Mouse (Mus musculus) limb, embryonic 11.5 days (tissue): ENCODE results near the gene Blvra. TPM values are rescaled to one million over a fixed set of nuclear protein-coding genes. Genes with fewer than 3 reads are reported as not detected.

Source experiments
- ATAC-seq: fragments of 200-750 bp; cut with Nextera tagmentation; 2 replicates; pipeline ENCODE4 v1.8.0; 2017; ENCODE audit warnings: low read depth; ENCODE audit not compliant: insufficient number of reproducible peaks, low FRiP score, low TSS enrichment
- DNase-seq: peaks from one replicate; pipeline ENCODE4 v3.0.0-alpha.2; 2015; ENCODE audit warnings: low spot score
- H3K27ac ChIP-seq: fragments of 300-500 bp; sonication (generic); replicated peaks from 2 replicates; pipeline ENCODE4 v1.5.1; 2014; ENCODE audit warnings: low read depth, mild to moderate bottlenecking, low read length
- H3K27me3 ChIP-seq: fragments of 300-500 bp; sonication (generic); 2 replicates; pipeline ENCODE4 v1.6.1; 2014; ENCODE audit warnings: mild to moderate bottlenecking, low read length, mixed read lengths; ENCODE audit not compliant: control insufficient read depth, insufficient read depth
- H3K36me3 ChIP-seq: fragments of 300-500 bp; sonication (generic); 2 replicates; pipeline ENCODE4 v1.6.1; 2014; ENCODE audit warnings: mild to moderate bottlenecking, low read length, moderate library complexity, mixed read lengths; ENCODE audit not compliant: control insufficient read depth, insufficient read depth
- H3K4me1 ChIP-seq: fragments of 300-500 bp; sonication (generic); 2 replicates; pipeline ENCODE4 v1.6.1; 2014; ENCODE audit warnings: low read length, mixed read lengths; ENCODE audit not compliant: control insufficient read depth, insufficient read depth
- H3K4me2 ChIP-seq: fragments of 300-500 bp; sonication (generic); 2 replicates; pipeline ENCODE4 v1.6.1; 2014; ENCODE audit warnings: low read depth, mild to moderate bottlenecking, moderate library complexity; ENCODE audit not compliant: severe bottlenecking
- H3K4me3 ChIP-seq: fragments of 300-500 bp; sonication (generic); 2 replicates; pipeline ENCODE4 v1.5.1; 2014; ENCODE audit warnings: low read depth, low read length
- H3K9ac ChIP-seq: fragments of 300-500 bp; sonication (generic); 2 replicates; pipeline ENCODE4 v1.6.1; 2014; ENCODE audit warnings: mild to moderate bottlenecking, low read length
- H3K9me3 ChIP-seq: fragments of 300-500 bp; sonication (generic); 2 replicates; pipeline ENCODE4 v1.6.1; 2016; ENCODE audit warnings: low read length; ENCODE audit not compliant: control insufficient read depth
- WGBS: fragments of 180-500 bp; shearing (Covaris S2); extraction: QIAGEN DNeasy Blood & Tissue Kit; methylation state at CpG from one replicate; pipeline ENCODE4 v1.1.7; 2014; 5-methylcytosine and 5-hydroxymethylcytosine counted together
- polyA plus RNA-seq: library from polyadenylated mRNA; unstranded; fragments of >200 nt; fragmentation: Nextera tagmentation; extraction: Ambion mirVana; gene quantifications from 2 replicates; pipeline ENCODE4 v1.2.1, GENCODE M21; 2014

Blvra gene
- polyA plus RNA-seq, 1 experiment from 2014 or later = 33.6 TPM

GRCm38 (mm10) chr2:127139094-127139493 lies 68.6 kb downstream of the Blvra start:
- Histone ChIP-seq H3K9me3 (no peaks in the 10 kb centered on the region), H3K4me3 (no peak overlapping the region), H3K9ac (no peak overlapping the region), H3K27ac (no peak overlapping the region), H3K36me3 (peaks cover 6% of the 10 kb centered on the region; the same call in 1 of the 2 replicates), H3K27me3 (no peaks in the 10 kb centered on the region), H3K4me1 (peaks cover 5% of the 10 kb centered on the region), H3K4me2 (no peak overlapping the region)
- ATAC-seq (no peak), DNase-seq (no peak)
- 95% methylated on average over 8 of the region's 8 CpGs for WGBS

DNA sequence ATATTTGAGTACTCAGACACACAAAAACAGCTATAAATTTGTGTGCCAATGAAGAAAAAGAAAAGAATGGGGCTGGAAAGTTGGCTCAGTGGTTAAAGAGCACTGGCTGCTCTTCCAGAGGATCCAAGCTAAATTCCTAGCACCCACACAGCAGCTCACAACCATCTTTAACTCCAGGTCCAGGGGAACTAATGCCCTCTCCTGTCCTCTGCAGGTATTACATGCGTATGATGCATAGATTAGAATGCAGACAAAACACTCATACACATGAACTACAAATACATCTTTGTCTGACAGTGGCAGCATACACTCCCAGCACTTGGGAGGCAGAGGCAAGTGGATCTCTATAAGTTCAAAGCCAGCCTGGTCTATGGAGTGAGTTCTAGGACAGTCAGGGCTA lies 69.1 kb downstream of the Blvra start:
- ATAC-seq (no peak), DNase-seq (no peak)
- Histone ChIP-seq H3K4me1 (peaks cover 5% of the 10 kb centered on the region), H3K4me2 (no peak overlapping the region), H3K27ac (no peak overlapping the region), H3K9ac (no peak overlapping the region), H3K4me3 (no peak overlapping the region), H3K9me3 (no peaks in the 10 kb centered on the region), H3K27me3 (no peaks in the 10 kb centered on the region), H3K36me3 (peaks cover 6% of the 10 kb centered on the region; the same call in 1 of the 2 replicates)
- WGBS = 100% methylated on average over 1 of the region's 1 CpGs

- H3K36me3 ChIP-seq = peaks cover 6% of the 10 kb centered on the region; the same call in 1 of the 2 replicates
- WGBS = 93% methylated on average over 7 of the region's 7 CpGs
- no peak overlapping the region for H3K4me2 ChIP-seq
- H3K9ac ChIP-seq = no peak overlapping the region
- peaks cover 5% of the 10 kb centered on the region for H3K4me1 ChIP-seq
- no peaks in the 10 kb centered on the region for H3K9me3 ChIP-seq
- H3K4me3 ChIP-seq = no peak overlapping the region
- H3K27me3 ChIP-seq = no peaks in the 10 kb centered on the region
- H3K27ac ChIP-seq = no peak overlapping the region
- DNase-seq = no peak
- ATAC-seq = no peak
Measured at GRCm38 (mm10) chr2:127140011-127140410, 69.5 kb downstream of the Blvra start.

GRCm38 (mm10) chr2:127142031-127142430 lies 71.6 kb downstream of the Blvra start:
- DNase-seq = no peak
- H3K27ac ChIP-seq = no peak overlapping the region
- peak overlapping the region; percentile 56; the same call in 1 of the 2 replicates for H3K4me2 ChIP-seq
- no peaks in the 10 kb centered on the region for H3K27me3 ChIP-seq
- no peak for ATAC-seq
- peaks cover 5% of the 10 kb centered on the region for H3K4me1 ChIP-seq
- peaks cover 6% of the 10 kb centered on the region; the same call in 1 of the 2 replicates for H3K36me3 ChIP-seq
- 84% methylated on average over 10 of the region's 10 CpGs for WGBS
- H3K9ac ChIP-seq = no peak overlapping the region
- no peaks in the 10 kb centered on the region for H3K9me3 ChIP-seq
- no peak overlapping the region for H3K4me3 ChIP-seq

DNA sequence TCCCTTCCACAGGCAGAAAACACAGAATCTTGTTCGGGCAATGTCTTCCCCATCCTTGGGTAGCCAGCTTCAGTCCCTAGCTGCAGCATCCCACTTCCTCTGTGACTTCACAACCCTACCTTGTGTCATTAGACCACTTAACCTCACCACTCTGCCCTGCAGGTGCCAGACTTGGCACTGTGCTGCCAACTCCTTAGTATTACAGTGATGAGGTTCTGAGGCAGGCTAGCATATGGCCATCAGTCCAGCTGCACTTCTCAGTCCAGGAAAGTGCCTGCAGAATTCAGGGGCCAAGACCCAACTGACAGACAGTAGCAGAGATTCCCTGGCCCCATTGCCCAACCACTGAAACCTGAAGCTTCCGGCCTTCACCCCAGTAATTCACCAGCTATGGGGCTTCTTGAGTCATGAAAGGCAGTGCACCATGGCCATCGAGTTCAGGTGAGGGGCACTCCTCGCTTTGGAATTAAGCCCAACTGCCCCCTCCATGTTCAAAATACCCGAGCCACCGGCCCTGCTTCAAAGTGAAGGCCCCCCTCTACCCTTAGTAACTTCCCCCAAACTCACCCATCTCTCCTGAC lies 72.2 kb downstream of the Blvra start:
- Histone ChIP-seq H3K4me2 (peak overlapping the region; percentile 56), H3K4me3 (peak overlapping the region; percentile 48), H3K36me3 (peaks cover 6% of the 10 kb centered on the region; the same call in 1 of the 2 replicates), H3K9me3 (no peaks in the 10 kb centered on the region), H3K9ac (peak overlapping the region; percentile 59), H3K27me3 (no peaks in the 10 kb centered on the region), H3K27ac (no peak overlapping the region), H3K4me1 (peaks cover 5% of the 10 kb centered on the region)
- ATAC-seq (peak; percentile 13; the same call in 1 of the 2 replicates), DNase-seq (no peak)
- 12% methylated on average over 6 of the region's 6 CpGs for WGBS

- peak within 1 kb of the TSS; percentile 56 for H3K4me2 ChIP-seq
- peak within 1 kb of the TSS; percentile 59 for H3K9ac ChIP-seq
- H3K36me3 ChIP-seq = peaks cover 6% of the 10 kb centered on the region; the same call in 1 of the 2 replicates
- peak; percentile 79 for DNase-seq
- 2% methylated on average over 31 of the region's 31 CpGs for WGBS
- peaks cover 5% of the 10 kb centered on the region for H3K4me1 ChIP-seq
- peak; percentile 87 for ATAC-seq
- no peaks in the 10 kb centered on the region for H3K9me3 ChIP-seq
- no peak within 1 kb of the TSS for H3K27ac ChIP-seq
- peak within 1 kb of the TSS; percentile 48 for H3K4me3 ChIP-seq
- H3K27me3 ChIP-seq = no peaks in the 10 kb centered on the region
Measured at GRCm38 (mm10) chr2:127143158-127144063, 72.9 kb downstream of the Blvra start, which contains the start of gene Itpripl1. TSS of gene Itpripl1 (minus strand) at chr2:127143442.

- H3K9me3 ChIP-seq = no peaks in the 10 kb centered on the region
- no peak overlapping the region for H3K4me3 ChIP-seq
- WGBS = 79% methylated on average over 3 of the region's 3 CpGs
- DNase-seq = no peak
- H3K9ac ChIP-seq = no peak overlapping the region
- H3K27ac ChIP-seq = no peak overlapping the region
- peaks cover 5% of the 10 kb centered on the region for H3K4me1 ChIP-seq
- 0 out of 2 replicates have a peak, but pooled peaks cover 2% of the 10 kb centered on the region for H3K36me3 ChIP-seq
- H3K27me3 ChIP-seq = no peaks in the 10 kb centered on the region
- H3K4me2 ChIP-seq = no peak overlapping the region
- ATAC-seq = no peak
Measured at GRCm38 (mm10) chr2:127145699-127146098, 75.2 kb downstream of the Blvra start.
